Mouse (Mus musculus) MEL (cell line): Measurements from ENCODE around the gene Marcks. TPM values are rescaled to one million over a fixed set of nuclear protein-coding genes. Genes with fewer than 3 reads are reported as not detected.

ENCODE experiments used
- DNase-seq: peaks from one replicate; pipeline ENCODE4 v3.0.0; 2011; ENCODE audit warnings: low read depth, low spot score
- H3K27ac ChIP-seq: 2 replicates; pipeline ENCODE4 v1.5.1; 2012; ENCODE audit warnings: low read depth, mild to moderate bottlenecking, control low read depth, low read length, moderate library complexity; ENCODE audit not compliant: control insufficient read depth
- H3K27me3 ChIP-seq, 2 experiments: fragments of 150-350 bp in 1 of 2; sonication (generic) in 1 of 2; 2 replicates each; pipeline ENCODE4 v1.6.1; 2012; ENCODE audit warnings: low read length in 2 of 2, mild to moderate bottlenecking in 2 of 2, improper control_type of control experiment in 1 of 2, moderate library complexity in 1 of 2; ENCODE audit not compliant: insufficient read depth in 2 of 2, control insufficient read depth in 1 of 2
- H3K36me3 ChIP-seq, 2 experiments: 2 replicates each; pipeline ENCODE4 v1.6.1; 2012 to 2014; ENCODE audit warnings: low read length in 2 of 2, improper control_type of control experiment in 1 of 2, inconsistent platforms in 1 of 2, mild to moderate bottlenecking in 1 of 2; ENCODE audit not compliant: insufficient read depth in 2 of 2, control insufficient read depth in 1 of 2
- H3K4me1 ChIP-seq, 2 experiments: fragments of 150-350 bp in 1 of 2; sonication (generic) in 1 of 2; 2 replicates each; pipeline ENCODE4 v1.6.1; 2012; ENCODE audit warnings: low read length in 2 of 2, improper control_type of control experiment in 1 of 2, mild to moderate bottlenecking in 1 of 2; ENCODE audit not compliant: insufficient read depth in 2 of 2, control insufficient read depth in 1 of 2
- H3K4me3 ChIP-seq, 2 experiments: fragments of 150-350 bp in 1 of 2; sonication (generic) in 1 of 2; 2 replicates each; pipeline ENCODE4 v1.5.1; 2012; ENCODE audit warnings: low read depth in 2 of 2, low read length in 2 of 2, mild to moderate bottlenecking in 2 of 2, moderate library complexity in 2 of 2, control low read depth in 1 of 2, improper control_type of control experiment in 1 of 2; ENCODE audit not compliant: control insufficient read depth in 1 of 2, insufficient read depth in 1 of 2
- H3K79me2 ChIP-seq: 2 replicates; pipeline ENCODE4 v1.6.1; 2012; ENCODE audit warnings: mild to moderate bottlenecking, low read length, moderate library complexity; ENCODE audit not compliant: control insufficient read depth, poor library complexity, insufficient read depth
- H3K9ac ChIP-seq: 2 replicates; pipeline ENCODE4 v1.6.1; 2012; ENCODE audit warnings: low read depth, mild to moderate bottlenecking, control low read depth, low read length, moderate library complexity; ENCODE audit not compliant: control insufficient read depth, poor library complexity, severe bottlenecking
- H3K9me3 ChIP-seq: fragments of 150-350 bp; sonication (generic); replicated peaks from 2 replicates; pipeline ENCODE4 v1.6.1; 2012; ENCODE audit warnings: mild to moderate bottlenecking, low read length, improper control_type of control experiment, moderate library complexity; ENCODE audit not compliant: insufficient read depth
- BHLHE40 ChIP-seq: IDR thresholded peaks from 2 replicates; pipeline ENCODE4 v1.6.1; 2012; ENCODE audit warnings: low read depth, mild to moderate bottlenecking, inconsistent platforms, low read length, improper control_type of control experiment, borderline replicate concordance
- CHD2 ChIP-seq: IDR thresholded peaks from 2 replicates; pipeline ENCODE4 v1.6.1; 2011; ENCODE audit warnings: low read length, improper control_type of control experiment
- CTCF ChIP-seq, 3 experiments: IDR thresholded peaks in 2 of 3; conservative IDR thresholded peaks in 1 of 3; 2 replicates each; pipeline ENCODE4 v1.5.1; 2011 to 2012; ENCODE audit warnings: low read length in 3 of 3, low read depth in 2 of 3, mild to moderate bottlenecking in 2 of 3, improper control_type of control experiment in 1 of 3, inconsistent platforms in 1 of 3, mixed read lengths in 1 of 3, moderate library complexity in 1 of 3; ENCODE audit not compliant: control insufficient read depth in 1 of 3, insufficient read depth in 1 of 3, poor library complexity in 1 of 3, severe bottlenecking in 1 of 3
- E2F4 ChIP-seq: IDR thresholded peaks from 2 replicates; pipeline ENCODE4 v1.6.1; 2011; ENCODE audit warnings: low read depth, low read length, improper control_type of control experiment, borderline replicate concordance
- GATA1 ChIP-seq: IDR thresholded peaks from 2 replicates; pipeline ENCODE4 v1.6.1; 2011; ENCODE audit warnings: low read depth, low read length, improper control_type of control experiment
- JUND ChIP-seq: IDR thresholded peaks from 2 replicates; pipeline ENCODE4 v1.6.1; 2011; ENCODE audit warnings: low read depth, mild to moderate bottlenecking, improper control_type of control experiment, low read length
- KAT2A ChIP-seq: conservative IDR thresholded peaks from 2 replicates; pipeline ENCODE4 v1.6.1; 2012; ENCODE audit warnings: low read depth, low read length, improper control_type of control experiment, inconsistent platforms
- MAFK ChIP-seq: IDR thresholded peaks from 2 replicates; pipeline ENCODE4 v1.6.1; 2011; ENCODE audit warnings: low read depth, mild to moderate bottlenecking, low read length, improper control_type of control experiment, borderline replicate concordance
- MAX ChIP-seq: IDR thresholded peaks from 2 replicates; pipeline ENCODE4 v1.6.1; 2011; ENCODE audit warnings: low read length, improper control_type of control experiment
- MAZ ChIP-seq: IDR thresholded peaks from 2 replicates; pipeline ENCODE4 v1.6.1; 2012; ENCODE audit warnings: low read depth, mild to moderate bottlenecking, inconsistent platforms, low read length, improper control_type of control experiment
- MXI1 ChIP-seq: IDR thresholded peaks from 2 replicates; pipeline ENCODE4 v1.6.1; 2011; ENCODE audit warnings: mild to moderate bottlenecking, low read depth, low read length, improper control_type of control experiment
- NELFE ChIP-seq: IDR thresholded peaks from 2 replicates; pipeline ENCODE4 v1.6.1; 2011; ENCODE audit warnings: low read depth, low read length, improper control_type of control experiment
- POLR2A ChIP-seq, 2 experiments: IDR thresholded peaks; 2 replicates each; pipeline ENCODE4 v1.6.1; 2011 to 2012; ENCODE audit warnings: low read length in 2 of 2, mild to moderate bottlenecking in 2 of 2, control low read depth in 1 of 2, improper control_type of control experiment in 1 of 2, low read depth in 1 of 2, moderate library complexity in 1 of 2; ENCODE audit not compliant: control insufficient read depth in 1 of 2, insufficient read depth in 1 of 2, poor library complexity in 1 of 2
- POLR2AphosphoS2 ChIP-seq: IDR thresholded peaks from 2 replicates; pipeline ENCODE4 v1.6.1; 2011; ENCODE audit warnings: low read length, improper control_type of control experiment
- POLR2AphosphoS5 ChIP-seq: IDR thresholded peaks from 2 replicates; pipeline ENCODE4 v1.6.1; 2012; ENCODE audit warnings: low read depth, borderline replicate concordance, mild to moderate bottlenecking, inconsistent platforms, low read length, moderate library complexity, mixed read lengths
- RCOR1 ChIP-seq: IDR thresholded peaks from 2 replicates; pipeline ENCODE4 v1.6.1; 2012; ENCODE audit warnings: low read depth, mild to moderate bottlenecking, inconsistent platforms, low read length, improper control_type of control experiment
- SIN3A ChIP-seq: IDR thresholded peaks from 2 replicates; pipeline ENCODE4 v1.6.1; 2012; ENCODE audit warnings: low read length, improper control_type of control experiment, inconsistent platforms
- TAL1 ChIP-seq: IDR thresholded peaks from 2 replicates; pipeline ENCODE4 v1.6.1; 2012; ENCODE audit warnings: mild to moderate bottlenecking, inconsistent platforms, low read length, moderate library complexity, mixed read lengths
- TBP ChIP-seq: IDR thresholded peaks from 2 replicates; pipeline ENCODE4 v1.8.0; 2011; ENCODE audit warnings: low read depth, low read length, improper control_type of control experiment
- TCF12 ChIP-seq: IDR thresholded peaks from 2 replicates; pipeline ENCODE4 v1.6.1; 2014; ENCODE audit warnings: low read depth, mild to moderate bottlenecking, inconsistent platforms, low read length, improper control_type of control experiment, moderate library complexity
- UBTF ChIP-seq: IDR thresholded peaks from 2 replicates; pipeline ENCODE4 v1.6.1; 2012; ENCODE audit warnings: low read depth, mild to moderate bottlenecking, inconsistent platforms, low read length, improper control_type of control experiment, moderate library complexity, borderline replicate concordance; ENCODE audit not compliant: insufficient read depth
- USF1 ChIP-seq: IDR thresholded peaks from 2 replicates; pipeline ENCODE4 v1.6.1; 2014; ENCODE audit warnings: low read depth, mild to moderate bottlenecking, inconsistent platforms, low read length, improper control_type of control experiment, moderate library complexity
- ZKSCAN1 ChIP-seq: IDR thresholded peaks from 2 replicates; pipeline ENCODE4 v1.6.1; 2012; ENCODE audit warnings: low read depth, mild to moderate bottlenecking, inconsistent platforms, low read length, improper control_type of control experiment, moderate library complexity
- ZMIZ1 ChIP-seq: IDR thresholded peaks from 2 replicates; pipeline ENCODE4 v1.6.1; 2012; ENCODE audit warnings: low read depth, mild to moderate bottlenecking, inconsistent platforms, low read length, improper control_type of control experiment, moderate library complexity
- polyA plus RNA-seq, 2 experiments: library from polyadenylated mRNA; stranded (reverse) in 1 of 2; unstranded in 1 of 2; fragments of >175 nt in 1 of 2; fragments of >200 nt in 1 of 2; gene quantifications; 2 replicates each; pipeline versions ENCODE4 v1.2.1 to v1.2.4; 2012; ENCODE audit warnings: low replicate concordance in 2 of 2, low read depth in 1 of 2; ENCODE audit not compliant: insufficient read length in 2 of 2, insufficient read depth in 1 of 2, missing spikeins in 1 of 2
- total RNA-seq: library from RNA; depleted of rRNA; stranded (reverse); fragments of 300-350 nt; gene quantifications from 2 replicates; pipeline ENCODE4 v1.2.3, GENCODE M21; 2012; rRNA removed

Gene Marcks
- total RNA-seq (not detected in 2 replicates), polyA plus RNA-seq (not detected)

GRCm38 (mm10) chr10:37138778-37139442, at the start of gene Marcks:
TSS of gene Marcks (minus strand) at chr10:37138920.
- Histone ChIP-seq H3K27me3 (no peaks in the 10 kb centered on the region), H3K36me3 (no peaks in the 10 kb centered on the region), H3K4me1 (no peaks in the 10 kb centered on the region), H3K79me2 (no peaks in the 10 kb centered on the region), H3K9me3 (no peaks in the 10 kb centered on the region), H3K9ac (no peak within 1 kb of the TSS), H3K27ac (no peak within 1 kb of the TSS), H3K4me3 (no peak within 1 kb of the TSS)
- DNase-seq = no peak
- TF ChIP-seq USF1 (no peak), MAX (no peak), MXI1 (no peak), BHLHE40 (no peak), MAFK (no peak), CHD2 (no peak), KAT2A (no peak), CTCF (IDR thresholded peaks at IDR 0.05 in 2 of 3, conservative IDR thresholded peaks at IDR 0.05 in 1 of 3; ENCODE audit: control insufficient read depth in 1 of 3, insufficient read depth in 1 of 3, low read depth in 2 of 3, low read length in 3 of 3, poor library complexity in 1 of 3, severe bottlenecking in 1 of 3) (no peak), MAZ (no peak), POLR2AphosphoS5 (no peak), POLR2A (IDR thresholded peaks at IDR 0.05; ENCODE audit: control insufficient read depth in 1 of 2, insufficient read depth in 1 of 2, low read depth in 1 of 2, low read length in 2 of 2, poor library complexity in 1 of 2) (no peak), TCF12 (no peak), TAL1 (no peak), TBP (no peak), UBTF (no peak), GATA1 (no peak), RCOR1 (no peak), ZKSCAN1 (no peak), SIN3A (no peak)

GRCm38 (mm10) chr10:37177071-37177470, 38.4 kb upstream of the Marcks start:
- no peaks in the 10 kb centered on the region for H3K27me3 ChIP-seq
- no peak for TF ChIP-seq TAL1
- no peak for TF ChIP-seq MAFK
- TF ChIP-seq RCOR1 = no peak
- TF ChIP-seq NELFE = no peak
- TF ChIP-seq ZMIZ1 = no peak
- no peak for TF ChIP-seq MAZ
- no peak for TF ChIP-seq POLR2AphosphoS2
- TF ChIP-seq JUND = no peak
- TF ChIP-seq E2F4 = no peak
- TF ChIP-seq, all 39 proteins: peak for 0
- H3K36me3 ChIP-seq = no peaks in the 10 kb centered on the region

More at GRCm38 (mm10) chr10:37177071-37177470, 38.4 kb upstream of the Marcks start:
- no peak overlapping the region for H3K4me3 ChIP-seq
- no peaks in the 10 kb centered on the region for H3K79me2 ChIP-seq
- DNase-seq = no peak
- H3K4me1 ChIP-seq = no peaks in the 10 kb centered on the region
- H3K27ac ChIP-seq = no peak overlapping the region
- no peaks in the 10 kb centered on the region for H3K9me3 ChIP-seq
- H3K9ac ChIP-seq = no peak overlapping the region
